27 mouse cellular contexts compared by ENCODE assay signal in the genomic region with DNA sequence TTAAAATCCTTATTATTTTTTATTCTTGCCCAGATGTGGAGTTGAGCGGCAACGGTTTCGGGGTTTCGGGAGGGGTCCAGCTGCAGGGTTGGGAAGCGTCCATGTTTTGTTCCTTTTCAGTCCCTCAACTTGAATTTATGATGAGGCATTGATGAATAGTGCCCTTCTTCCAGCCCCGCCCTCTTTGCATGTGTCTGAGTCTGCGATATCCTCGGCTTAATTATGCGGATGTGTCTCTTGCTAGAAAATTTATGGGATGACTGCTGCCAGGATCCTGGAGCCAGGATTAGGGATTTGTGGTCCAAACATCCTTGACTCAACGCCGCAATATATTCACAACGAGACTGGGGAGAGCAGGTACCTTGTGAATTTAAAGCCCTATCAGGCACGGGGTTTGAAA. TPM values are rescaled to one million over a fixed set of nuclear protein-coding genes. Genes with fewer than 3 reads are reported as not detected.
DNase-seq lines count a peak whose midpoint lies in the region; ATAC-seq and TF ChIP-seq lines count a peak whose summit lies in the region.
"Had no signal": no experiment of that assay in that cellular context is flagged by ENCODE, and none has a peak within 500 bp of the region (broad histone marks: within the 10 kb centered on the region; RNA-seq: fewer than 3 reads in every experiment).

No protein-coding gene starts in this region.

- WGBS in neural tube, embryonic 13.5 days = 55% methylated on average over 13 of the region's 13 CpGs

- no peak overlapping the region for H3K9ac ChIP-seq in neural tube, embryonic 13.5 days
- H3K9ac ChIP-seq: intestine, embryonic 15.5 days; liver, embryonic 15.5 days; lung, embryonic 14.5 days; midbrain, embryonic 15.5 days had no signal

- H3K4me2 ChIP-seq in neural tube, embryonic 13.5 days = no peak overlapping the region
- H3K4me2 ChIP-seq: intestine, embryonic 15.5 days; liver, embryonic 15.5 days; lung, embryonic 14.5 days; midbrain, embryonic 15.5 days had no signal

- DNase-seq in kidney, adult 11 months = peak; percentile 9
- no peak for DNase-seq in kidney, postnatal 10 days
- peak; percentile 13 for DNase-seq in 3T3-L1 (ENCODE audit: low read depth, low spot score)
- peak; percentile 19 for DNase-seq in brain, embryonic 14.5 days (ENCODE audit: low read depth)
- no peak for DNase-seq in adrenal gland, adult (ENCODE audit: inconsistent age in 2 of 2, low spot score in 1 of 2)
- DNase-seq in adrenal gland, adult 8-10 months = no peak
- DNase-seq: adrenal gland, postnatal 25 days; B cell, adult 2 months; cerebellum, adult 2 months; cerebellum, postnatal 14 days; heart, postnatal 14 days; layer of hippocampus, postnatal 36 days; left cerebral cortex, postnatal 4 days; lung, embryonic 14.5 days; lung, postnatal 14 days; right cerebral cortex, postnatal 25 days; spleen, adult 18-20 months; thymus, postnatal 14 days had no signal

- no peak for TF ChIP-seq CTCF in brain, embryonic 14.5 days (IDR thresholded peaks at IDR 0.05; ENCODE audit: borderline replicate concordance, extremely low read depth, insufficient read depth, insufficient read length)

- no peaks in the 10 kb centered on the region for H3K36me3 ChIP-seq in neural tube, embryonic 13.5 days
- H3K36me3 ChIP-seq: hindbrain, embryonic 10.5 days; intestine, embryonic 15.5 days; liver, embryonic 15.5 days; midbrain, embryonic 10.5 days; midbrain, embryonic 15.5 days had no signal

- H3K27ac ChIP-seq in neural tube, embryonic 13.5 days (replicated peaks) = peak overlapping the region; percentile 4; the same call in 1 of the 2 replicates
- H3K27ac ChIP-seq: hindbrain, embryonic 10.5 days; hindbrain, postnatal 0 days; intestine, embryonic 15.5 days; liver, embryonic 15.5 days; midbrain, embryonic 10.5 days; midbrain, embryonic 15.5 days had no signal

- ATAC-seq in neural tube, embryonic 13.5 days (ENCODE audit: low read depth) = peak; percentile 65; the same call in 1 of the 2 replicates
- ATAC-seq: forebrain, embryonic 16.5 days; hindbrain, postnatal 0 days; intestine, embryonic 15.5 days; midbrain, embryonic 15.5 days had no signal

- no peak overlapping the region for H3K4me3 ChIP-seq in neural tube, embryonic 13.5 days
- H3K4me3 ChIP-seq: hindbrain, embryonic 10.5 days; intestine, embryonic 15.5 days; liver, embryonic 15.5 days; midbrain, embryonic 10.5 days; midbrain, embryonic 15.5 days had no signal

- no peaks in the 10 kb centered on the region for H3K27me3 ChIP-seq in neural tube, embryonic 13.5 days
- H3K27me3 ChIP-seq: CH12.LX; intestine, embryonic 15.5 days; liver, embryonic 15.5 days; midbrain, embryonic 15.5 days had no signal

- no peak for TF ChIP-seq POLR2A in brain, embryonic 14.5 days (IDR thresholded peaks at IDR 0.05; ENCODE audit: borderline replicate concordance, extremely low read depth, insufficient read depth, insufficient read length, poor library complexity, severe bottlenecking)

- H3K4me1 ChIP-seq in neural tube, embryonic 13.5 days (replicated peaks) = no peaks in the 10 kb centered on the region
- H3K4me1 ChIP-seq: hindbrain, embryonic 10.5 days; intestine, embryonic 15.5 days; liver, embryonic 15.5 days; midbrain, embryonic 10.5 days; midbrain, embryonic 15.5 days had no signal

- no peaks in the 10 kb centered on the region for H3K9me3 ChIP-seq in neural tube, embryonic 13.5 days
- H3K9me3 ChIP-seq: hindbrain, embryonic 10.5 days; intestine, embryonic 15.5 days; liver, embryonic 15.5 days; midbrain, embryonic 10.5 days; midbrain, embryonic 15.5 days had no signal

RNA-seq across cellular contexts. Expression of gene Gas7, which starts 31.7 kb away (rescaled TPM):
- polyA plus RNA-seq in brain, embryonic 14.5 days (2012; rRNA removed) = 18.5 and 22.1 TPM in 2 replicates
- 11.0 and 12.8 TPM in 2 replicates for polyA plus RNA-seq in neural tube, embryonic 13.5 days (2015; fragmentation: Nextera tagmentation; extraction: Ambion mirVana)
- 100 to 1,000 TPM in 1 of 4 experiments, 10 to 100 TPM in 3; 48.7 to 104 (median 74.3) TPM for total RNA-seq in adrenal gland, adult 8-10 months (2022)

Comparison
In these comparisons a context has a peak if more than half of its experiments do, and no peak if none do; other contexts are left out.
1. DNase-seq: peak in kidney, adult 11 months (single experiment), 3T3-L1 (single experiment) and brain, embryonic 14.5 days (single experiment); none in kidney, postnatal 10 days (single experiment), adrenal gland, adult (0 of 2) and adrenal gland, adult 8-10 months (single experiment).